Mouse (Mus musculus) kidney, postnatal 25 days (tissue): Measurements from ENCODE around the gene Zfp692.
"Not testable (repeated sequence)": the region's sequence is repeated elsewhere in the genome, so short reads cannot be mapped to it uniquely, and the experiment has no call there.

Source experiments
- DNase-seq, 2 experiments: peaks; one replicate each; pipeline ENCODE4 v3.0.0; 2021; ENCODE audit warnings: mixed read lengths in 2 of 2

Gene Zfp692

DNA sequence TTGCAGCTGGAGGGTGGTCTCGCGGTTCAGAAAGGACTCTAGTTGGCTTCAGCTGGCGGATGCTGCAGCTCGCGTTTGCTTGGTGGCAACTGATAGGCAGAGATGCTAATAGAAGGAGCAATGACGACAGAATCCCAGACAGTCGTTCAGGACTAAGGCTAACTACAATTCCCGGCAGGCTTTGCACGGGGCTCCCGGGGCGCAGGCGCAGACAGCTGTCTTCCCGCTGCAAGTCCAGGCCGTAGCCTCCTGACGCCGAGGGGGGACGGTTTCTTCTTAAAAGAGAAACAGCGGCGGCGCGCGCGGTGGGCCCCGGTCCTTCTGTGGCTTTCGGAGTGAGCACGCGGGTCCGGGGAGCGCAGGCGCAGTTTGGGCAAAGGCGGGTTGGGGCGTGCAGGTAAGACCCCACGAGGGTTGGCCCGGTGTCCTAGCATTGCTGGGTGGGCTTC is at the start of gene Zfp692:
TSS of gene Zfp692 (plus strand) at position 210 of the 449 bp plus-strand sequence.
- peak; percentile 96 to 97 for DNase-seq

DNA sequence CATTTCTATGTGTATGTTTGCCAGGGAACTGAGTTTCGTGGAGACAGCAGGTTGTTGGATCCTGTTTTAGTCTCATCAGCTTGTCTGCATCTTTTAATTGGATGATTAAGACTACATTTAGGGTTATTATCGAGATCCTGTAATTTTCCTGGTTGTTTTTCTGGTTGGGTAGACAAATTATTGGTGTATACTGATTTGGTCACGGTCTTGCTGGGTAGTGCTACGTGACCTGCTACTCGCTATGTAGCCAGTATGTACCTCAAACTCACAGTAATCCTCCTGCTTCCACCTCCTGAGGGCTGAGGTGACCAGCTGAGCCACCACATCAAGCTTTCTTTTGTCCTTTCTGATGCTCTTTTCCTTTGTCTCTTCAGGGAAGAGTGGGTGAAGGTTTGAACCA is 49.1 kb upstream of the Zfp692 start:
- DNase-seq, result no peak

DNA sequence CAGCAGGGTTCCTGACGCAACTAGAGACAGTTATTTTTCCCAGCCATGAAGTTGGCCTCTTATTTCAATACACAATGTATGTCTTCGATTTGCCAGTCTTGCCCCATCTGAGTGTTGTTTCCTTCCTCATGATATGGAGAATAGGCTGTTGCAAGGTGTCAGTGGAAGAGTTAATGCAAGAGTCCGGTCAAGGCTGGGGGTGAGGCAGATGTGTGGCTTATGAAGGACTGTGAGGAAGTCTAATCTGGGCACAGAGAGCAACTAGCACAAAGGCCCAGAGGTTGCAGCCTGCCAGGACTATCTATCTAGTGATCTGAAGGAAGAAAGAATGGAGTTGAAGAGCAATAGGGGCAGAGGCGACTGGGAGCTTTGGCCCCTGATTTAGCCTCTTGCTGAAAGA is 46.7 kb upstream of the Zfp692 start:
- DNase-seq, result no peak

DNA sequence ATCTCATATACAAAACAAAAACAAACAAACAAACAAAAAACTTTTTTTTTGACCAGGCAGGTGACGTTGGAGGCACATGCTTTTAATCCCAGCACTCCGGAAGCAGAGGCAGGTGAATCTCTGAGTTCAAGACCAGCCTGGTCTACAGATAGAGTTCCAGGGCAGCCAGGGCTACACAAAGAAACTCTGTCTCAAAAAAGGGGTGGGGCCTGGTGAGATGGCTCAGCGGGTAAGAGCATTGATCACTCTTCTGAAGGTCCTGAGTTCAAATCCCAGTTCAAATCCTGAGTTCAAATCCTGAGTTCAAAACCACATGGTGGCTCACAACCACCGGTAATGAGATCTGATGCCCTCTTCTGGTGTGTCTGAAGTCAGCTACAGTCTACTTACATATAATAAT is 45.0 kb upstream of the Zfp692 start:
- no peak for DNase-seq

DNA sequence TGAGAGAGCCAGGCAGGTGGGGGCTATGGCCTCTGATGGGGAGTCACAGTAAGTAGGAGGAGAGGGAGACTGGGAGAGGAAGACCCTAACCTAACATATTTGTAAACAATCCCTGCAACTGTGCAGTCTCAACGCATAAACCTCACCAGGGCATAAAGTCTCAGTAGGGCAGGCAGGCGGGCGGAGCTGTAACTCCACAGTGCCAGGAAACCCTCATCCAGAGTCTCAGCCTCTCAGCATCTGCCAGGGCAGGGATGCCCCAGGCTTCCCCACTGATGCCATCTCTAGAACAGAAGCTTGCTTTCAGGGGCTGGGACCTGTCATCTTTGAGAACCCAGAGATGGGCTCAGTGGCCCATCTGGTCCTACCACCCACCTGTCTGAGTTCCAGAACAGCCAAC is 44.5 kb upstream of the Zfp692 start:
- no peak for DNase-seq

DNA sequence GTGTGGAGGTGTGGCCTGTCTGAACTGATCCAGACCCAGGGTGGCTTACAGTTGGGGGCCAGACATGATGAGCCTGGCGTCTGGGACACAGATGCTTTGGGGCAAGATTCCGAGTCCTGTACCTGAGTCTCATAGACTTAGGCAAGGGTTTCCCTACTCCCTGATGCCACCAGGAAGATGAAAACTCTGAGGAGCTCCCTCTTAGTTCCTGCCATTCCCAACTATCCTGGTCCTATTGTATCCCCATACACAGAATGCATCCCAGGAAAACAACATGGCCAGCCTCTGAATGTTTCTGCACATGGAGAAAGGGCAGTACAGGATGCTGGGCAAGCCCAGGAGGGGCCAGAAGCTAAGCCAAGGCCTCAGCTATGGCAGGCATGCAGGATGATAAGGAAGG is 43.4 kb upstream of the Zfp692 start:
- DNase-seq, result no peak

DNA sequence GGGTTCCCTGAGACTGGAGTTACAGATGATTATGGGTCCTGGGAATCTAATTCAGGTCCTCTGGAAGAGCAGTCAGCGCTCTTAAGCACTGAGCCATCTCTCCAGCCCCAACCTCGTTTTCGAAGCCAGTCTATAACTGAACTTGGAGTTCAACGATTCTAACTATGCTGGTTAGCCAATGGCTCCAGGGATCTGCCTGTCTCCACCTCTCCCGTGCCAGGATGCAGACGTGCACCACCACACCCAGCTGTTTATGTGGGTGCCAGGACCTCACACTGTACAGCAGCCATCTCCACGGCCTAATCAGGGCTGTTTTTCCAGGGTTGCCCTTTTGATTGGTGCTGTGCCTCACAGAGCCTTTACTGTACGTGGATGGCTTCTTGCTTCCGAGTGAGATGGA is 42.3 kb upstream of the Zfp692 start:
- no peak for DNase-seq

DNA sequence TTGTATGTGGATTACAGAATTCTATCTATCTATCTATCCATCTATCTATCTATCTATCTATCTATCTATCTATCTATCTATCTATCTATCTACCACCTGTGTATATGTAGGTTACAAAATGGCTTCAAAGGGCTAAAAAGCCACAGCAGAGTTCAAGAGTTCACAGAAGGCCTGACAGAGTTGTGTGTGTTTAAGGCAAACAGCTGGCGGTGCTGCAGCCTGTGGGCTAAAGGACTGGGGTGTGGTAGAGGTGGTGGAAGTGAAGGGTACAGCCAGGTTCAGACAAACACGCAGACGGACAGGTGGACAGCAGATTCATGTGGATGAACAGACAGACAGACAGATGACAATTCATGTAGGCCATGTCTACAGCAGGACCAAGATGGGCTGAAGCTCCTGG is 38.6 kb upstream of the Zfp692 start:
- DNase-seq, result no peak

DNA sequence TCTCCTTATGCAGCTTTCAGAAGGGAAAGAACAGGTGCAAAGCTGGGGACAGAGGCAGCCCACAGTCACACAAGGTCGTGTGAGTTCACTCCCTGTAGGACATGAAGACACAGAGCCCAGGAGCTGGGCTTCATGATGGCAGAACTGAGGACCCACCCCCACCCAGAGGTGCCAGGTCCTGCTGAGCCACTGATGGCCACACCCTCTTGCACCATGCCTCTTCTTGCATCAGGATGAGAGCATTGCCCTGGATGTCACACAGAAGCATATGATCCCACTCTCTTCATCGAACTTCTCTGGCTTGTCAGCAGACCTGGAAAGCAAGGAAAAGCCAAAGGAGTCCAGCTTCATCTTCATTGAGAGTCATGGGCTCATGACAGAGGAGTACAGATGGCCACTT is 32.3 kb upstream of the Zfp692 start, which contains the start of gene 4930438A08Rik:
TSS of gene 4930438A08Rik (plus strand) at position 228 of the 400 bp plus-strand sequence.
- no peak for DNase-seq

DNA sequence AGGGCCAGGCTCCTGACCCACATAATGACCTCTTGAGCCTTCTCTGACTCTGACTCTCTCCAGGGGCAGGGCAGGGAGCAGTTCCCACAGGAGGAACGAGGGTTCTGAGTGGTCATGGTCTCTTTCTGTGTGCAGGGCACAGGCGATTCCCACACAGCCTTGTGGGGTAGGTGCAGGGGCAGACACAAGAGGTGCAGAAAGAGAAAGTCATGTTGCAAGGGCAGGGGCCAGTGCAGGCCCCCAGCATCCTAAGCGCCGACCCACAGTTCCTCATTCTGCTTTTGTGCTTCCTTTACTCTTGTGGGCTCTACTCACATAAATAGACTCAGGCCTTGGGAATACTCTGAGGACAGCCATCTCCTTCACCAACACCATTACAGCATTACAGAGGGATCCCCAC is 31.1 kb upstream of the Zfp692 start:
- DNase-seq, result no peak

DNA sequence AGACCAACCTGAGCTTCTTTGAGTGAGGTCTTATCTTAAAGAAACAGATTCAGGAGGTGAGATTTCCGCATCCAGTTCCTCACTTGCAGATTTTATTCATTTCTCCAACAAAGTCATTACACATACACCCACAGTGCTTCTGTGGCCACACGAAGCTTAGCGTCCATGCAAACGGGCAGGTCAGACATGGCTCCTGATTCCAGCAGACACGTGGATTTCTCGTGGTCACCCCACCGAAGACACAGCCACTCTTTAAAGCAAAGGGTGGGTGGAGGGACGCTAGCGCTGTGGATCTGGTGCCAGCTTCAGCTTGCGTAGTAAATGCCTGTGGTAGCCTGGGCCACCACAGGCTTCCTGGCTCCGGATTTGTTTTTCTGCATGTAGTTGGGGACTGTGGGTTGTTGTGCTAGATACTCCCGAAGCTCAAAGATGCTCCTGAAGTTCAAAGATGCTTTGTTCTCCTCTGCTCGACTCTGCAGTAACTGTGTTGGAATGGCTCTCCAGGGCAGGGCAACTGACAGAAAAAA is 24.8 kb upstream of the Zfp692 start:
- no peak for DNase-seq

DNA sequence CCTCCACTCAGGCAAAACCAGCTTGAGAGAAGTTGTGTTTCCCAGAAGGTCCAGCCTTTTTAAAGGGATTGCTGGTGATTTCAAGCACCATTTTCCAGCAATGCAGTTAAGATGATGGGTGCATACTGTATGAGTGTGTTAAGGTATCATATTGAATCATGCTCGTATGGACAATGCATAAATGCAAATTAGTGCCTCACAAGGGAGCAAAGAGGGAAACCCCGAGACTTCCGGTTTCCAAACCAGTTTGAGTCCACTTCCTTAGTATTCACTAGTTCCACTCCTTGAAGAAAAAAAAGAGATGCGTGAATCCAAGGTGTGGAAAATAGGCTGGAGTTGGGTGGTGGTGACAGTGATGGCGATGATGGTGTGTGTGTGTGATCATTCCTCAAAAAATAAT is 24.4 kb upstream of the Zfp692 start:
- DNase-seq, result no peak

DNA sequence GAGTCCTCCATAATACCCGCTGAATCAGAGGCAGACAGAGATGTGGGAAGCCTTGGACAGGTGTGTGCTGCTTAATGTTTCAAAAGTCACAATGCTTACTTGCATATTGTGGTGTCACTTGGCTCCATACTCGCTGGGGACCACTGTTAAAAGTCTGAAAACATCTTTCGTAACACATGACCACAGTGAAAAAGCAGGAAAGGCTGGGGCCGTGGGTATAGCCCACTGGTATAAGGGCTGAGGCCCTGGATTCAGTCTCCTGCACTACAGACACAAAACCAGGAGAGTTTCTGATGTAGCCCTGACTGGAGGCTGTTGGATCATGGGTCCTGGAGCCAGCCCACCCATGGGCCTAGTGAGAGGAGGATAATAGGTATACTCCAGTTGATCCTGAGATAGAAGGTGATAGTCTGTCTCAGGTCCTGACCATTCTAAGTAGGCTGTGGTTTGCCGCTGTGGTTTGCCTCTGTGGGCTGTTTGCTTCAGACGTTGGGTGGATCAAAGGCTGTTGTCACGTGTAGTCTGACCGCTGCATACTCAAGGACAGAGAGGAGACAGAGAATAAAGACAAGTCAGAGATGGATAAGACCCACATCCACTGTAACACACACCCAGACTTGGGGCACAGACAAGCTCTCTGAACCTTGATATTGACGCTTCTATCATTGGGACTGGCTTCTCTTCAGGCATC is 16.7 kb upstream of the Zfp692 start:
- no peak for DNase-seq

DNA sequence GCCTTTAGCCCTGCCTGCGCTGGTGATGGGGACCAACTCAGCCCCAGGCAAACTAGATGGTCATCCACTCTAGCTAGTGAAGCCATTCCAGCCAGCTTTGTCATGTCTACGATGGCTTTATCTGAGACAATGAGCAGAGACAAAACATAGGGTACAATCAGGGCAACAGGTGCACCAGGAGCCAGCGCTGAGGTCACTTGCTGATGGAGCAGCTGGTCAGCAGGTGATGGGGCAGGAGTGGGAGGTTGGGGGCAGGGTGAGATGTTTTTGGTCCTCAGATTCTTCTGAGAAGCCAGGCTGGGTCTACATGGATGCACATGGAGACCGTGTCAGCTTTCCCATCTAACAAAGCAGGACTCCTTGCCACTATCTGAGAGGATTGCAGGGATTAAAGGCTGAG is 16.1 kb upstream of the Zfp692 start:
- no peak for DNase-seq

DNA sequence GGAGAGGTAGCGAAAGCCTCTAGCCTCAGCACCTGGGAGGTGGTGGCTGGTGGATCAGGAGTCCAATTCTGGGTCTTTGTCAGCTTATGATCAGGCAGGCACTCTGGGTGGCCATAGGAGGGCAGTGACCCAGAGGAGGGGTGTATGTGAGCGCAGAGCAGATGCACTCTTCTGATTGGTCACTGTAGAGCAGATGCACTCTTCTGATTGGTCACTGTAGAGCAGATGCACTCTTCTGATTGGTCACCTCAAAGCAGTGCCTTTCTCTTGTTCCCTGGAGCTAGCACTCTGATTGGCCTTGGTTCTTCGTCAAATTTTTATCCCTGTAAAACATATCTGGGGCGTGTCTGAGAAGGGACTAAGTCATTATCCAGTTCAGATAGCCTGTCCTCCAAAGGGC is 14.1 kb upstream of the Zfp692 start:
- no peak for DNase-seq

DNA sequence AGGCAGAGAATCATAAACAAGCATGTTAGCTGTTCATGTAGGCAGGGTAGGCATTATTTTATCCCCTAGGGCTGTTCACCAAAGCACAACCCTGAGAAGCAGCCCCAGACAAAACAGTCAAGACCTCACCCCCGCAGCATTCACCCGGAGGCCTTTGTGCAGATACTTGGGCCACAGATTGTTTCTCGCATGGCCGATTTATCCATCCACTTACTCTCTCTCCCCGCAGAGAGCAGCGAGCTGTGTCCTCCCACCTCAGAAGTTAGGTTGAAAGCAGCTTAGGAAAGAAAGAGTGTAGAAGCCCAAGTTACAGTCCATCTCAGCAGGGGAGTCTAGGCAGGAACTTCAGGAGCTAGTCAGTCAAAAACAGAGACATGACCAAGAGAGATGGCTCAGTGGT is 9.5 kb upstream of the Zfp692 start:
- DNase-seq, result no peak

DNA sequence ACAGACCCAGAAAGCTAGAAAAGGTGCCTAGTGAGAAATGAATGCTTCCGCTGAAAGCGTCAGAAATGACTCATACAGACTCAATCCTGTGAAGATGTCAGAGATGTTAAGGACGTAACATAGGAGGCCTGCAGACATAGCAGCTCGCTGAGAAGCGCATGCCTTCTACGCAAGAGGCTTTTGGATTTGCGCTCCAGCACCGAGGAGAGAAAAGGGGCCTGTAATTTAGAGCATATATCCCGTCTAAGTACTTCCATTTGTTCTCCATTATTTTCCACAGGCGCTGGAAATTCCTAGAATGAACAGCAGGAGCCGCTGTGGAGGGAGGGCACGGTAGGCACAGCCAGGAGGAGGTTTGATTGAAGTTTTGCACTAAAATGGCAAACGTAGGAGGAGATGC is 5.8 kb upstream of the Zfp692 start:
- DNase-seq, result peak; percentile 62 to 76

DNA sequence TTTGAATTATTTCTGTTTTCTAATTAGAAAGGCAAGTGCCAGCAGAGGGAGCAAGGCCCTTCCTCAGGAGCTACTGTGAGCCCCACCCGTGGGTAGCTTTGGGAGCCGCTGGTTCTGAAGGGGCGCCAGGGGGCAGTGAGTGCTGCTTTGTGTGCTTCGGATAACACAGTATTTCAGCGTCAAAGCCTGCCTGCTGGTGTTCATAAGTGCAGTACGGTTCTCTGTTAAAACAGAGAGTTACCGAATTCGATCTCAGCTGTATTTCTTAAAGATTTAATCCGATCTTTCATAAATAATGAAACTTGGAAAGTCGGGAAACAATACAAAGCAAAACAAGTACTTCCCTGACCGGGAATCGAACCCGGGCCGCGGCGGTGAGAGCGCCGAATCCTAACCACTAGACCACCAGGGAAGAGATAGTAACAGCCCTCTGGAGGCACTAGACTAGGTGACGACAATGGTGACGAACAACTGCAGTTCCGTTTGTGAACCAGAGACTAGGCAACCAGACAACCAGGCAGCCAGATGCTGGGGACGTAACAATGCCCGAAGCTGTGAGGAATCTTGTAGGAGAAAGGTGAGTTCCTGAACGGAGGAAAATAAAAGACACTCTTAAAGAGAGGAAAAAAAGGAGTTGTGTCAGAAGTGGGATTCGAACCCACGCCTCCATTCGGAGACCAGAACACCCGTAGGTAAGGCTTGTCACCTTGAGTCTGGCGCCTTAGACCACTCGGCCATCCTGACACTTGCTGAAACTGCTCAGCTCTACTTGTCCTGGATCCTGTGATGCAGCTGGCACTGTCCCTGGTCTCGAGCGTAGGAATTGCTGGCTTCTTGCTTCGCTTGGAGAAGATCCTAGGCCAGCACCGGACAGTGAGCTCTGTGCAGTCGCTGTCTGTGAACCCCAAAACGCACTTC is 4.8 kb upstream of the Zfp692 start:
- peak; percentile 95 to 96 for DNase-seq

DNA sequence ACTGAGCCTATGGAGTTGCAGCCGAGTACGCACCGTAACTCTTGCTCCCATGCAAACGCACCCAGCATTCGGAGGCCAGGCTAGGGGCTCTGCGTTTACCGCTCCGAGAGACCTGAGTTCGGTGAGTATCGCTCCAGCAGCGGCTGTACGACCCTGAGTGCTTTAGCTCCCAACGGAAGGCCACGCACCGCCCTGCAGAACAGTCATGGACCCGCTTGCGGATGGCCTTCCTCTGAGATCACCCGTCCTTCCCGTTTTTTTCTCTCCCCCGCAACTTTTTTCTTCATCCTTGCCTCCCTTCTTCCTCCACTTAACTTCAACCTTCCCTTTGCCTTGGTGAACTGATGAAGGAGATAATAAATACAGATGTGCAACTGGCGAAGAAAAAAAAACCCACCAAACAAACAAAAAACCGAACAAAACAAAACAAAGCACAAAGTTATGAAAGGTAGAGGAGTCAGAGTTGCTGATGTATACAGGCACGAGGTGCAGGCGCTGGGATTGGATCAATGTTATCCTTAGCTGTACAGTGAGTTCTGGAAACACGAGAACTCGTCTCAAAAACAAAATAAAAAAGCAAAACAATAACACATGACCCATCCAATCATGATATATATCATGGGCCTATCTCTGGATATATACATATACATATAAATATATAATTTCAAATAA is 4.0 kb upstream of the Zfp692 start:
- DNase-seq, result no peak

DNA sequence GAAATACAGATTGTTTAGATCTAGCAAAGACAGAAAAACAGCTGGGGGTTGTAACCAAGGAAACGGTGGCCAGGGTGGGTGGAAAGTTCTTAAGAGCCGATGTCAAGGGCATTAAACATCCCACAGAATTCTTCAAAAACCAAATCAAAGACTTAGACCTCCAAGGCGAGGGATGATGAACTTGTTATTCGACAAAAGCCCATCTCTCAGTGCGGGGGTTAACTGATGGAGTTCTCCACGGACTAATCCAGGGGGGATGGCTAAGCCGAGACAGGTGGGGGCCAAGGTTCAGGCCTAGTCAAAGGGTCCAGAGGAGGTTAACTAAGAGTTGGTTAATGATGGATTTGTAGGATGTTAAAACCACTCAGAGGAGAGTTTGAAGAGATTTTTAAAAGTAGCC is 3.3 kb upstream of the Zfp692 start:
- no peak for DNase-seq

DNA sequence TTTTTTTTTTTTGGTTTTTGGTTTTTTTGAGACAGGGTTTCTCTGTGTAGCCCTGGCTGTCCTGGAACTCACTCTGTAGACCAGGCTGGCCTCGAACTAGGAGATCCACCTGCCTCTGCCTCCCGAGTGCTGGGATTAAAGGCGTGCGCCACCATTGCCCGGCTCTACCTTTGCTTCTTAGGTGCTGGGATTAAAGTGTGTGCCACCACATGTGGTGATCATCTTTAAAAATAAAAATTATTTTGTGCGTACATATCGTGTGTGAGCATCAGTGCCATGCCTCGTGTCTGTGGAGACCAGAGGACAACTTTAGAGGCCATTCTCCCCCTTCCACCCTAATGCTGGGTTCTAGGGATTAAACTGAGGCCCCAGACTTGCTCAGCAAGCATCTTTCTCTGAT is 1.6 kb upstream of the Zfp692 start:
- DNase-seq, result not testable (repeated sequence)

DNA sequence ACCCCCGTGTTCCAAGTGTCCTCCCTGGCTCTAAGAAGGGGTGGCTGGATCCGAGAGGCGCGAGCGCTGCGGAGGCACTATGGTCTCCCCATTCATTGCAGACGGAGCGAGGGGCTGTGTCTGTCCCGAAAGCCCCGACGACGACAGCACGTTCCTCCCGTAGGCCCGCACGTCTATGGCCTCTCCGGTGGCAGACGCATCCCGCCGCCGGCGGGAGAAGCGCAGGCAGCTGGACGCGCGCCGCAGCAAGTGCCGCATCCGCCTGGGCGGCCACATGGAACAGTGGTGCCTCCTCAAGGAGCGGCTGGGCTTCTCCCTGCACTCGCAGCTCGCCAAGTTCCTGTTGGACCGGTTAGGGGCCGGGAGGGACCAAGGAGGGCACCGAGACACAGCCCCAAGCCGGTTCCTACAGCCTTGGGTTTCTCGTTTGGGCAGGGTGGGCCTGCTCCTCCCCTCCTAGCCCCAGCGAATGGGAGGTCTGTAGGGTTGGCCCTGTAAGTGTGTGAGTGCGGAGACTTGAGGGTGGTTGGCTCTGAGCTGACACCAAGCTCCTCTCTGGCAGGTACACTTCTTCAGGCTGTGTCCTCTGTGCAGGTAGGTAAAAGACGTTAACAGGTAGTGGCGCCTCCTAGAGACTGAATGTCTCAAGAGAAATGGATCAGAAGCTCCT is 677 bp downstream of the Zfp692 start:
- peak; percentile 61 to 88 for DNase-seq

DNA sequence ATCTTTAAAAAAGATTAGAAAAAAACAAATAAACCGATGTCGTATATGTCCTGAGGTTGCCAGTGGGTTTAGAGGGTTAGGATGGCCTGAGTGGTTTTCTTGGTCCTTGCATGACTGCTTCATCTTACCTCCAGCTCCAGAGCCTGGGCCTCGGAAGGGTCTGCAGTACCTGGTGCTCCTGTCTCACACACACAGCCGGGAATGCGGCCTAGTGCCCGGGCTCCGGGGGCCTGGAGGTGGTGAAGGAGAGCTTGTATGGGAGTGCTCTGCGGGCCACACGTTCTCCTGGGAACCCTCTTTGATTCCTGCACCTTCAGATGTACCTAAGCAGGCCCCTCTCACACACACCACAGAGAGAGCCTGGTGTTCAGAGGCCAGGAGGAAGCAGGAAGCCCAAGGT is 1.8 kb downstream of the Zfp692 start:
- DNase-seq, result no peak
